Mouse (Mus musculus) CH12.LX (cell line): ENCODE measurements around the gene Ankrd28.

ENCODE experiments used
- CTCF ChIP-seq, 2 experiments: IDR thresholded peaks in 1 of 2; conservative IDR thresholded peaks in 1 of 2; 2 replicates each; pipeline ENCODE4 v1.5.1; 2011 to 2012; ENCODE audit warnings: low read depth in 2 of 2, low read length in 2 of 2, improper control_type of control experiment in 1 of 2, inconsistent platforms in 1 of 2, mild to moderate bottlenecking in 1 of 2, moderate library complexity in 1 of 2
- GABPA ChIP-seq: IDR thresholded peaks from 2 replicates; pipeline ENCODE4 v1.6.1; 2012; ENCODE audit warnings: low read depth, low read length, improper control_type of control experiment, inconsistent platforms; ENCODE audit not compliant: insufficient replicate concordance
- RAD21 ChIP-seq: IDR thresholded peaks from 2 replicates; pipeline ENCODE4 v1.6.1; 2011; ENCODE audit warnings: low read depth, mild to moderate bottlenecking, low read length, improper control_type of control experiment, moderate library complexity

GRCm38 (mm10) chr14:31662555-31663211, 167.8 kb downstream of the Ankrd28 start:
- TF ChIP-seq RAD21 = no peak
- no peak for TF ChIP-seq CTCF (conservative IDR thresholded peaks at IDR 0.05 in 1 of 2, IDR thresholded peaks at IDR 0.05 in 1 of 2; ENCODE audit: low read depth in 2 of 2, low read length in 2 of 2)
- no peak for TF ChIP-seq GABPA
